Mouse (Mus musculus): ENCODE results near the gene Srf. TPM values are rescaled to one million over a fixed set of nuclear protein-coding genes. Genes with fewer than 3 reads are reported as not detected.

Gene Srf
- total RNA-seq (2015; ENCODE audit: low replicate concordance) (12.2 and 23.8 TPM in 2 replicates), total RNA-seq (2017; ENCODE audit: low replicate concordance) (7.2 and 9.9 TPM in 2 replicates)

DNA sequence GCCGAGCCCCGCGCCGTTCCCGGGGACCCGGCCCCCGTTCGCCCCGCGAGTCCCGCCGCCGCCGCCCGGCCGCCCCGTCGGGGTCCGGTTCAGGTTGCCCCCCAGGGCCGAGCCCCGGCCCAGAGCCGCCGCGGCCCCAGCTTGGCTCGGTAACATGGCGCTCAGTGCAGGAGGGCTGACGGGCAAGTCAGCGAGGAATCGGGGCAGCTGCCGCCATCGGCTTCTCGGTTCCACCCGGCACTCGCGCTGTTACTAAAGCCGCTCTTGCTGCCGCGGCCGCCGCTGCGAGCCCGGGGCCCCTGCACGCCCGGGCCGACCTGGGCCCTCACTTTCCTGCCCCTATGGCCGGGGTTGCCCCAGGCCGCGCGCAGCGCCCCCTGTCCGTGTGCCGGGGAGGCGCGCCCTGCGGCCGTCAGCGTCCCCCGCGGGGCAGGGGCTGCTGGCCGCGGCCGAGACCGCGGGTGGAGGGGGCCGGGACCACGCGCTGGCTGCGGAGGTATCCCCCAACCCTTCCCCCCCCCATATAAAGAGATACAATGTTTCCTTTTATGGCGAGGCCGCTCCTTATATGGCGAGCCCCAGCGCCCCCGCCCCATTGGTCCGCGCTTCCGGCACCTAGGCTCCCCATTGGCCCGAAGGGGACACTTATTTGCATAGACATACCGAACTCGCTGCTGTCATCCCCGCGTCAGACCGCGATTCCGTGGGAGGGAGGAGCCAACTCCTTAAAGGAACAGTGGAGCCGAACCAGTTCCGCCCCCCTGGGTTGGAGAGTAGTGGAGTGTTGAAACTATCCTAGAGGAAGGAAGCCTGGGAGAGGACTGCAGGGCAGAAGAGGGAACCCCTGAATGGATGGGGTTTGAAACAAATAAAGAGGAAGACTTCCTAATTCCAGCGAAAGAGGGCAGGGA lies at the start of gene Srf:
Srf (minus strand) TSS at position 503 of the 911 bp plus-strand sequence.
- peak; percentile 95 for ATAC-seq (replicated peaks; ENCODE audit: low FRiP score, poor library complexity, severe bottlenecking)

DNA sequence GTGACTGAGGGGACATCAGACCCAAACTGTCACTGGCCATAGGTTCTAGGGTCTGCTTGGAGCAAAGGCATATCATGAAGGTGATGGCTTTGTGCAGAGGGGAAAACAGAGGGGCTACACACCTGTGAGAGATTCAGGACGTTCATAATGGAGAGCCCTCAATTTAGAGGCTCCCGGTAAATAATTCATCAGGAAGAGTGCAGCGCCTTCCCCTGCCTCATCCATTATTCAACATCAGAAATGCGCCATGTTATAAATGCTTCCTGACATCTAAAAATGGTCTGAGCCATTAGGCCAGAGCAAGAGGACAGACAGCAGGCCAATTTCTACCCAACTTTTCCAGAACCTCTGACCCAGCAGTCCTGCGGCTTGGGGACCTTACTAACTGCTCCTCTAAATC lies 49.2 kb upstream of the Srf start:
- no peak for ATAC-seq (replicated peaks; ENCODE audit: low FRiP score, poor library complexity, severe bottlenecking)

- ATAC-seq (replicated peaks; ENCODE audit: low FRiP score, poor library complexity, severe bottlenecking), result no peak
Observed at GRCm38 (mm10) chr17:46603229-46603628, 47.3 kb upstream of the Srf start.

DNA sequence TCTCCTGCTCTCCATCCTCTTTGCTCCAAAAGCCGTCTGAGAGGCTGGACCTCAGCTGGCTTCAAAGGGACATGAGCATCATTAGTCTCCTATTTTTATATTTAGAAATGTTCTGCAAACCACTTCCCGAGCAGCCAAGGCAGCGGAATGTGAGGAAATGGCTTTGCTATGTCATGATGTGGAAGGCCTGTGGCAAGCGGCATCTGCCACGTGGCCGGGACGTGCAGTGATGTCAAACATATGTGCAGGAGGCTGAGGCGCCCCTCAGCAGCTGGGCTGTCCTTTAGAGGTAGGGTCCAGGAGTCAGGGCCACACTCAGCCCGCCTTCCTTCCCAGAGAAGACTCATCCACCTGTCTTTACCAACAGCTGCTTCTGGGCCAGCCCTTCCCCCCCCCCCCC lies 46.2 kb upstream of the Srf start:
- ATAC-seq (replicated peaks; ENCODE audit: low FRiP score, poor library complexity, severe bottlenecking), result no peak

GRCm38 (mm10) chr17:46600569-46600968 lies 44.6 kb upstream of the Srf start:
- no peak for ATAC-seq (replicated peaks; ENCODE audit: low FRiP score, poor library complexity, severe bottlenecking)

DNA sequence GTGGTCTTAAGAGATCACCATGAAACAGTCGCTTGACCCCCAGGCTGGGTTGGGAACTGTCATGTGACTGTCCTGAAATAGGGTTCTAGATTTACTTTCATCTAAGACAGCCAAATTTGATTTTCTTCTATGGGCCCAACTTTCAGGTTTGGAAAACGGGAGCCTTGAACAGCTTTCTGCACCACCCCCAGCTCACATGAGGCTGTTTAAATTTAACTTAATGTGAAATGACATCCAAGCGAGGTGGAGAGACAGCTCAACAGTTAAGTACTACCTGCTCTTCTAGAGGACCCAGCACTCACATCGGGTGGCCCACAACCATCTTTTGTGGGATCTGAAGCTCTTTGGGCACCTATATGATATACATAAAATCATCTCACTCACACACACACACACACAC lies 43.0 kb upstream of the Srf start:
- ATAC-seq (replicated peaks; ENCODE audit: low FRiP score, poor library complexity, severe bottlenecking), result no peak

DNA sequence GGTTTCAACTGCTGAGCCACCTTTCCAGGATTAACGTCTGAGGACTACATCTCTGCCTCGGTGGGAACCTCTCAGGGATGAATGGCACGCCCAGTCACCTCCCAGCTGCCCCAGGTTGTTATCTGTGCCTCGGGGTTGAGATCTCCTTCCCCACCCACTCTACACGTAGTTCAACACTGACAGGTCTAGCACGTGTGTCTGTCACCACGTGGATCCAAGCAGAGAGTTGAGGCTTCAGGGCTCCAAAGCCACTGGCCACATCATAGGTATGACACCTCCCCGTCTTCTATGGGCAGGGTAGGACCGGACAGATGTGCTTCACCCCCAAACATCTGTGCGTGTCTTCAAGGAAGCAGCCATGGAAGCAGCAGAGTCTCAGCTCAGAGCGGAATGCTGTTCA lies 42.0 kb upstream of the Srf start:
- ATAC-seq (replicated peaks; ENCODE audit: low FRiP score, poor library complexity, severe bottlenecking), result no peak

GRCm38 (mm10) chr17:46595336-46595735 lies 39.4 kb upstream of the Srf start:
- ATAC-seq (replicated peaks; ENCODE audit: low FRiP score, poor library complexity, severe bottlenecking), result no peak

- ATAC-seq (replicated peaks; ENCODE audit: low FRiP score, poor library complexity, severe bottlenecking), result no peak
Observed at GRCm38 (mm10) chr17:46594606-46595005, 38.6 kb upstream of the Srf start.

DNA sequence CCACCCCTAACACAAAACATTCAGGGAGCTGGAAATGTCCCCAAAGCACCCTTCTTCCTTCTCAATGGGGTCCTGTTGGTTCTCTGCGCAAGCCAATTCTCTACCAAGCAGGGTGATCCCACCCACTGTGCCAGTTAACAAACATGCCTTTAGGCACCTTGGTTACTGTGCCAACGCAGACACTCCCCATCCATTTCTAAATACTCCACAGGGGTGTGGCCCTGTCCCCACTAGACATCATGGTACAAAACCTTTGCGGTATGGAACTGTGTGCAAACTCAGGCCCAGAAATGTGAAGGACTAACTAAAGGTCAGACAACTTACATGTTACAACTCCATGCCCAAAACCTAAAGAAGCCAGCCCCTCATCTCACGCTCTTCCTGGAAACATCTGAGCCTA lies 37.1 kb upstream of the Srf start:
- ATAC-seq (replicated peaks; ENCODE audit: low FRiP score, poor library complexity, severe bottlenecking), result no peak

GRCm38 (mm10) chr17:46591406-46591805 lies 35.4 kb upstream of the Srf start:
- no peak for ATAC-seq (replicated peaks; ENCODE audit: low FRiP score, poor library complexity, severe bottlenecking)

- no peak for ATAC-seq (replicated peaks; ENCODE audit: low FRiP score, poor library complexity, severe bottlenecking)
Observed at GRCm38 (mm10) chr17:46590439-46590838, 34.5 kb upstream of the Srf start.

DNA sequence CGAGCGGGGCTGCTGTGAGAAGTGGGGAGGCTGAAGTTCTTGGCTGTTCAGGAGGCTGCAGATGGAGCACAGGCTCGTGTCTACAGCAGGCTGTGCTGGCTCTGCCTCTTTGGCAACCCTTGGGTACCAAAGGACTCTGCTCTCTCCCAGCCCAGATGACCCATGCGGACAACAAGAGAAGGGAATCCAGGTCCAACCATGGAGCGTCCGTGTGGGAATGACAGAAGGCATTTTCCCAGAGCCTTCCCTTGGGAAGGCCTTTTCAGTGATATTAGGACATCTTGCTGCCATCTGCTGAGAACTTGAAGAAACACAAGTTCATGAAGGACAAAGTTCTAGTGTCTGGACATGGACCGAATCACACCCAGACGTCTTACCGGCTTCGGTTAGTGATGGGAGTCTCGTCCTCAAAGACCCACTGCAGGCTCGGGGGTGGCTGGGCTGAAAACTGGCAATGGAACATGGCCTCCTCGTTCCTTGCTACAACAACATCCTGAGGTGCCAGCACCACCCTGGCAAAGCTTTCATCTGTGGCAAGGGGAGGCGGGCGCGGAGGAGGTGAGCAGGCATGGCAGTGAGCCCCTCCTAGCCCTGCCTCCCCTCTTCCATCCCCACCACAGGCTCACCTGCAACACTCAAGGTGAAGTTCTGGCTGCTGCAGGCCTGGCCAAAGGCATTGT lies 33.8 kb upstream of the Srf start:
- no peak for ATAC-seq (replicated peaks; ENCODE audit: low FRiP score, poor library complexity, severe bottlenecking)

DNA sequence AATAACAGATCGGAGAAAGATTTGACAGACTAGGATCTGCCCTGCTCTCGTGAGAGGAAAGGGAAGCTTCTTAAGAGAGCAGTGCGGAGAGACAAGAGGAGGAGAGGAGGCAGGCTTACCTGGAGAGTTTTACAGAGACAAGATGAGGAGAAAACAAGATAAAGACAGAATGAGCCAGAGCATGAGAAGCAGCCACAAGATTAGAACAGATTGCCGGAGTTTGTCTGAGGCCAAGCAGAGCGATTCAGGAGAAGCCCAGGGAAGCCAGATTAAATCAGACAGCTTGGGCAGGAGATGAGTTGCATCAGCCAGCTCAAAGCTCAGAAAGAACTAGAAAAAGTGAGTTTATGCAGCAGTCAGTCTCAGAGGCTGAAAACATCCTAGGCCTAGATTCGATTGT lies 32.9 kb upstream of the Srf start:
- no peak for ATAC-seq (replicated peaks; ENCODE audit: low FRiP score, poor library complexity, severe bottlenecking)

GRCm38 (mm10) chr17:46588173-46588572 lies 32.2 kb upstream of the Srf start:
- no peak for ATAC-seq (replicated peaks; ENCODE audit: low FRiP score, poor library complexity, severe bottlenecking)

- no peak for ATAC-seq (replicated peaks; ENCODE audit: low FRiP score, poor library complexity, severe bottlenecking)
Observed at GRCm38 (mm10) chr17:46586327-46586726, 30.4 kb upstream of the Srf start.

DNA sequence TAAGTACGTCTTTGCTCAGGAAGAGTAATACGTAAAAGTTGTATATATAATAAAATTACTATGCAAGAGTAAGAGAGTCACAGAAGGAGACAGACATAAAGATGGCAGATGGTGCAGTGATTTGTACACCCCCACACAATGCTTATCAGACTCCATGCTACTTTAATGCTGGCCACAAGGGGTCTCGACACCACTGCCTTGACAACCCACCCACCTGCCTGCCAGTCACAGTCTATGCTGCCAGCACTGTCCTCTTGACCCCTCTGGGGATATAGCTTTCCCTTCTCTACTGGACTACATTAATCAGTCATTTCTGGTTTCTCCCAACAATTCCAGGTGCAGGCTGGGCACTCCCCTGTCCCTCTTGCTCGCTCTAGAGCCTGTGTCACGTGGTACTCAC lies 22.7 kb upstream of the Srf start:
- ATAC-seq (replicated peaks; ENCODE audit: low FRiP score, poor library complexity, severe bottlenecking), result no peak

DNA sequence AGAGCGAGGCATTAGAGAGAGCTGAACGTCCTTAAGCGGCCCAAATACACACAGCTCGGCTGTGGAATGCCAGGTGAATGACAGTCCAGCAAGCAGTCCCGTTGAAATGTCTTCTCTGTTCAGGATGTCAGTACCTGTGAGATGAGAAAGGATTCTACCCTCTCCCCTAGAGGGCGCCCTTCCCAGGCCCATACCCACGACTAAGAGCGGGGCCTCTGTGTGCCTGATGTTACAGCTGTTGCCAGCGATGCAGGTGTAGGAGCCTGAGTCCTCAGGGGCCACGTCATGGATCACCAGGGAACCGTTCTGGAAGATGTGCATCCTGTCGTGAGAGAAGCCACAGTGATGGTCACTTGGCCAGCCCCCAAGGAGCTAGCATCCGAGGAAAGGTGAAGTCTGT lies 20.1 kb upstream of the Srf start:
- no peak; the same call in 1 of the 2 replicates for ATAC-seq (replicated peaks; ENCODE audit: low FRiP score, poor library complexity, severe bottlenecking)

- ATAC-seq (replicated peaks; ENCODE audit: low FRiP score, poor library complexity, severe bottlenecking), result no peak
Observed at GRCm38 (mm10) chr17:46574535-46574934, 18.6 kb upstream of the Srf start.

- ATAC-seq (replicated peaks; ENCODE audit: low FRiP score, poor library complexity, severe bottlenecking), result no peak
Observed at GRCm38 (mm10) chr17:46571005-46571404, 15.0 kb upstream of the Srf start.

DNA sequence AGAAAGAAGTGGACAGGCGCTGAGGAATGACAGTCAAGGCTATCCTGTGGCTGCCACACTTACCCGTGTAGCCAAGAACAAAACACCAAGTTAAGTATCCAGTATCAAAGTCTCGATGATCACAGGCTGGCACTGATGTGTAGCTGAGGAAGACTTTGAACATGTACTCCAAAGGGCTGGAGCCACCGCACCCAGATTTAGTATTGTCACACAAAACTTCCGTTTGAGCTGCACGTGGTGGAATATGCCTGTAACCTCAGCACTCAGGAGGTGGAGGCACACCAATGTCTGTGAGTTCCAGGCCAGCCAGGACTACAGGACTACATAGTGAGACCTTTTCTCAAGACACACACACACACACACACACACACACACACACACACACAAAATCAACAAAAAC lies 3.2 kb upstream of the Srf start:
- ATAC-seq (replicated peaks; ENCODE audit: low FRiP score, poor library complexity, severe bottlenecking), result no peak

All from erythroid progenitor cell, adult 5-6 weeks (primary cell).